Mouse (Mus musculus) kidney, adult 2 months (tissue): ENCODE results near the gene Rdh16f2. TPM values are rescaled to one million over a fixed set of nuclear protein-coding genes. Genes with fewer than 3 reads are reported as not detected.
A peak's percentile ranks its signal among the peaks of the same experiment; 100 is the strongest.

ENCODE experiments used
- DNase-seq: peaks from one replicate; pipeline ENCODE4 v3.0.0; 2021
- H3K27ac ChIP-seq: fragments of 200-500 bp; 2 replicates; pipeline ENCODE4 v1.5.1; 2012; ENCODE audit warnings: low read depth, low read length, control low read depth, inconsistent platforms; ENCODE audit not compliant: insufficient read depth
- H3K27me3 ChIP-seq: fragments of 200-500 bp; replicated peaks from 2 replicates; pipeline ENCODE4 v1.6.1; 2012; ENCODE audit warnings: mild to moderate bottlenecking, moderate library complexity, low read length, inconsistent platforms; ENCODE audit not compliant: control insufficient read depth, insufficient read depth
- H3K36me3 ChIP-seq: fragments of 200-500 bp; 2 replicates; pipeline ENCODE4 v1.6.1; 2012; ENCODE audit warnings: mild to moderate bottlenecking, moderate library complexity, low read length, inconsistent platforms; ENCODE audit not compliant: control insufficient read depth, insufficient read depth
- H3K4me1 ChIP-seq: fragments of 200-500 bp; 2 replicates; pipeline ENCODE4 v1.6.1; 2011; ENCODE audit warnings: low read length; ENCODE audit not compliant: control insufficient read depth, insufficient read depth
- H3K4me3 ChIP-seq: fragments of 200-500 bp; 2 replicates; pipeline ENCODE4 v1.5.1; 2011; ENCODE audit warnings: mild to moderate bottlenecking, low read depth, low read length, control low read depth; ENCODE audit not compliant: insufficient read depth
- CTCF ChIP-seq: fragments of 200-500 bp; conservative IDR thresholded peaks from 2 replicates; pipeline ENCODE4 v1.5.1; 2011; ENCODE audit warnings: low read depth, mild to moderate bottlenecking, control low read depth, low read length, moderate library complexity, mixed read lengths; ENCODE audit not compliant: insufficient read depth, insufficient read length
- POLR2A ChIP-seq: fragments of 200-500 bp; IDR thresholded peaks from one replicate; pipeline ENCODE4 v1.6.1; 2011; ENCODE audit warnings: low read depth, low read length, control low read depth
- WGBS: fragments of 180-500 bp; shearing (Covaris S2); methylation state at CpG from one replicate; pipeline ENCODE4 v1.1.7; 2018; 5-methylcytosine and 5-hydroxymethylcytosine counted together
- polyA plus RNA-seq: library from polyadenylated mRNA; depleted of rRNA; stranded (reverse); fragments of >200 nt; gene quantifications from 2 replicates; pipeline ENCODE4 v1.2.3, GENCODE M21; 2012

The Rdh16f2 gene
- polyA plus RNA-seq, 1 experiment: 483 TPM

- TF ChIP-seq CTCF (no peak), POLR2A (no peak)
- Histone ChIP-seq H3K4me3 (no peak overlapping the region), H3K27ac (peak overlapping the region; percentile 70), H3K27me3 (no peaks in the 10 kb centered on the region), H3K4me1 (peaks cover 20% of the 10 kb centered on the region), H3K36me3 (no peaks in the 10 kb centered on the region)
- DNase-seq: peak; percentile 94
- 22% methylated on average over 2 of the region's 2 CpGs for WGBS
These were observed 11.4 kb downstream of the Rdh16f2 start for GRCm38 (mm10) chr10:127877681-127878080.

GRCm38 (mm10) chr10:127878262-127879057 is 12.2 kb downstream of the Rdh16f2 start:
- H3K36me3 ChIP-seq: no peaks in the 10 kb centered on the region
- peak overlapping the region; percentile 70 for H3K27ac ChIP-seq
- H3K27me3 ChIP-seq: no peaks in the 10 kb centered on the region
- 64% methylated on average over 3 of the region's 3 CpGs for WGBS
- no peak for DNase-seq
- no peak overlapping the region for H3K4me3 ChIP-seq
- no peak for TF ChIP-seq CTCF
- no peak for TF ChIP-seq POLR2A
- H3K4me1 ChIP-seq: peaks cover 20% of the 10 kb centered on the region

- peak; percentile 78 for DNase-seq
- TF ChIP-seq POLR2A: no peak
- no peak for TF ChIP-seq CTCF
These were observed 12.9 kb downstream of the Rdh16f2 start for GRCm38 (mm10) chr10:127879155-127879688.

GRCm38 (mm10) chr10:127881041-127881440 is 14.8 kb downstream of the Rdh16f2 start:
- 88% methylated on average over 4 of the region's 4 CpGs for WGBS
- no peaks in the 10 kb centered on the region for H3K27me3 ChIP-seq
- H3K4me3 ChIP-seq: no peak overlapping the region
- no peak for DNase-seq
- H3K4me1 ChIP-seq: peaks cover 20% of the 10 kb centered on the region
- no peaks in the 10 kb centered on the region for H3K36me3 ChIP-seq
- no peak overlapping the region for H3K27ac ChIP-seq
- no peak for TF ChIP-seq POLR2A
- no peak for TF ChIP-seq CTCF

More at GRCm38 (mm10) chr10:127879155-127879688, 12.9 kb downstream of the Rdh16f2 start:
- peaks cover 20% of the 10 kb centered on the region for H3K4me1 ChIP-seq
- H3K27me3 ChIP-seq: no peaks in the 10 kb centered on the region
- H3K4me3 ChIP-seq: peak overlapping the region; percentile 30; the same call in 1 of the 2 replicates
- 70% methylated on average over 3 of the region's 3 CpGs for WGBS
- H3K36me3 ChIP-seq: no peaks in the 10 kb centered on the region
- H3K27ac ChIP-seq: peak overlapping the region; percentile 21

DNA sequence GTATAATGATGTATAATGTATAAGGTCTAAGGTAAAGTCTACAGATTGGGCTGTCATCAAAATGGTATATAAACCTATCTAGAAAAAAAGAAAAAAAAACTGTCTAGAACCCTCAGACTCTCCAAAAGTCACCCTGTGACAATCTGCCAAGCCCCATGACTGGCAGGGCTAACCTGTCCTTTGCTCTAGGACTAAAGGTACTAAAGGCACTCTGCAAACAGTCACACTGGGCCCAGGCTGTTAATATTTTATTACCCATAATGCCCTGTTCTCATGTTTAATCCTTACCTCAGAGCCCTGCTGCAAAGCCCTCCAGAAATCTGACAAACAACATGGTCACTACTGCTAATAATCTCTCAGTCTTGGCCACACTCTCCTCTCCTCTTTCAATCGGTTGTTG is 20.3 kb downstream of the Rdh16f2 start:
- Histone ChIP-seq H3K27me3 (no peaks in the 10 kb centered on the region), H3K4me3 (no peak overlapping the region), H3K27ac (peak overlapping the region; percentile 96), H3K36me3 (no peaks in the 10 kb centered on the region), H3K4me1 (0 out of 2 replicates have a peak, but pooled peaks cover 11% of the 10 kb centered on the region)
- TF ChIP-seq CTCF (no peak), POLR2A (no peak)
- 50% methylated on average over 1 of the region's 1 CpGs for WGBS
- peak; percentile 92 for DNase-seq

- peak; percentile 81 for DNase-seq
- TF ChIP-seq CTCF (no peak), POLR2A (no peak)
- Histone ChIP-seq H3K4me1 (0 out of 2 replicates have a peak, but pooled peaks cover 11% of the 10 kb centered on the region), H3K27me3 (no peaks in the 10 kb centered on the region), H3K27ac (peak overlapping the region; percentile 96), H3K4me3 (no peak overlapping the region), H3K36me3 (no peaks in the 10 kb centered on the region)
- 59% methylated on average over 4 of the region's 4 CpGs for WGBS
These were observed 20.7 kb downstream of the Rdh16f2 start for GRCm38 (mm10) chr10:127886971-127887370.

DNA sequence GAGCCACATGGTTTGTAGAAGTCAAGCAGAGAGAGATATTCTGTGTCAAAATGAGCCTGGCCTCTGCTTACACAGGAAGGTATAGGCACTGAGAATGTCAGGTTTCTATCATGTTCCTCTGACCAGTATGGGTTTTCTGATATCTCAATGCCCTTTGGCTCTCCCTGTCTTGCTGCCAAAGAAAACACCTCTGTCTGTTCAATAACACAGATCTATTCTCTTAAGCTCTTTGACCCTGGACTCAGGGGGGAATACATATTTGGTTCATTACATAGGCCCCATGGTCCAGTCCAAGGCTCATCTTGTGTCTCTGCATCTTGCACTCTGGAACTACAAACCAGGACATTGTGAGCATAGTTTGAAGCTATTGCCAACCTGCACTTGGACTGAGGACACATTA is 22.3 kb downstream of the Rdh16f2 start, which contains the start of gene Rdh7:
Rdh7 (minus strand) TSS at position 213 of the 400 bp plus-strand sequence.
- TF ChIP-seq POLR2A: no peak
- TF ChIP-seq CTCF: no peak
- no peaks in the 10 kb centered on the region for H3K36me3 ChIP-seq
- peaks cover 18% of the 10 kb centered on the region; the same call in 1 of the 2 replicates for H3K4me1 ChIP-seq
- H3K4me3 ChIP-seq: no peak within 1 kb of the TSS
- DNase-seq: no peak
- H3K27me3 ChIP-seq: no peaks in the 10 kb centered on the region
- peak within 1 kb of the TSS; percentile 96; the same call in 1 of the 2 replicates for H3K27ac ChIP-seq
